Mouse (Mus musculus) megakaryocyte-erythroid progenitor cell, adult 5 weeks (primary cell): ENCODE results near the gene Pip4k2a. TPM values are rescaled to one million over a fixed set of nuclear protein-coding genes. Genes with fewer than 3 reads are reported as not detected.

Experiments used
- polyA plus RNA-seq: library from polyadenylated mRNA; stranded (reverse); fragments of >175 nt; gene quantifications from 2 replicates; pipeline ENCODE4 v1.2.3, GENCODE M21; 2012

The Pip4k2a gene
- 37.9 and 54.4 TPM in 2 replicates for polyA plus RNA-seq

DNA sequence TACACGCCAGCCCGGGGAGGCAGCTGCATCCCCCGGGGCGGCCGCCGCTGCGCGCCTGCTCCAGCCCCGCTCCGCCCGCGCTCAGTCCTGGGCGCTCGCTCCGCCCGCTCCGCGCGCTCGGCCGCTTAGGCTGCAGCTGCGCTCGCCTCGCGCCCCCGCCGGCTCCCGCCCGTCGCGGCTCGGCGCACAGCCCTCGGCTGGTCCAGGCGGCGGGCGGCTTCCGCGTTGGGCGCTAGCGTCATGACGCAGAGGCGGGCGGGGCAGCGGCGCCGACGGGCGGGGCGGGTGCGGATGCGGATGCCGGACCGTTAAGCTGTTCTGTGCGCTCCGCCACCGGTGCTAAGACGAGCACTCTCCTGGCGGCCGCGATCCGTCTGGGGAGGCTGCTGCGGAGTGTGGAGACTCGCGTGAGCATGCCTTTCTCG is at the start of gene Pip4k2a, which contains the start of gene 4930426L09Rik:
Pip4k2a (minus strand) TSS at position 73 of the 425 bp plus-strand sequence.
4930426L09Rik (plus strand) TSS at position 290 of the 425 bp plus-strand sequence.

Other genes with a start within 250 kb of the Pip4k2a start
- 0.13 and 0.30 TPM in 2 replicates for gene 4930426L09Rik, start 217 bp upstream of the Pip4k2a start, polyA plus RNA-seq
- 0.61 and 0.87 TPM in 2 replicates for gene Armc3, start 201.2 kb upstream of the Pip4k2a start, polyA plus RNA-seq